Mouse (Mus musculus) limb, embryonic 10.5 days (tissue): Measurements from ENCODE around the gene Tmem211. TPM values are rescaled to one million over a fixed set of nuclear protein-coding genes. Genes with fewer than 3 reads are reported as not detected.

Experiments
- DNase-seq: peaks from one replicate; pipeline ENCODE4 v3.0.0-alpha.2; 2017; ENCODE audit warnings: low spot score
- H3K27ac ChIP-seq: fragments of 300-500 bp; sonication (generic); 2 replicates; pipeline ENCODE4 v1.5.1; 2016; ENCODE audit warnings: mild to moderate bottlenecking
- H3K27me3 ChIP-seq: fragments of 300-500 bp; sonication (generic); 2 replicates; pipeline ENCODE4 v1.6.1; 2016; ENCODE audit warnings: low read depth, mild to moderate bottlenecking; ENCODE audit not compliant: poor library complexity, severe bottlenecking
- H3K36me3 ChIP-seq: fragments of 300-500 bp; sonication (generic); 2 replicates; pipeline ENCODE4 v1.6.1; 2016; ENCODE audit warnings: mild to moderate bottlenecking, moderate library complexity
- H3K4me1 ChIP-seq: fragments of 300-500 bp; sonication (generic); 2 replicates; pipeline ENCODE4 v1.6.1; 2016
- H3K4me3 ChIP-seq: fragments of 300-500 bp; sonication (generic); 2 replicates; pipeline ENCODE4 v1.5.1; 2016; ENCODE audit warnings: mild to moderate bottlenecking, moderate library complexity
- H3K9me3 ChIP-seq: fragments of 300-500 bp; sonication (generic); replicated peaks from 2 replicates; pipeline ENCODE4 v1.6.1; 2016; ENCODE audit warnings: mild to moderate bottlenecking
- WGBS: fragments of 180-500 bp; shearing (Covaris S2); methylation state at CpG from one replicate; pipeline ENCODE4 v1.1.7; 2016; 5-methylcytosine and 5-hydroxymethylcytosine counted together
- polyA plus RNA-seq: library from polyadenylated mRNA; unstranded; fragments of >200 nt; fragmentation: Nextera tagmentation; extraction: Ambion mirVana; gene quantifications from 2 replicates; pipeline ENCODE4 v1.2.1, GENCODE M21; 2016

Tmem211 gene
- polyA plus RNA-seq, 1 experiment from 2014 or later: not detected

- no peak overlapping the region for H3K27ac ChIP-seq
- no peak overlapping the region for H3K4me3 ChIP-seq
- no peaks in the 10 kb centered on the region for H3K9me3 ChIP-seq
- H3K27me3 ChIP-seq: peaks cover 23% of the 10 kb centered on the region
- H3K36me3 ChIP-seq: no peaks in the 10 kb centered on the region
- DNase-seq: no peak
- H3K4me1 ChIP-seq: peaks cover 22% of the 10 kb centered on the region
- 76% methylated on average over 14 of the region's 14 CpGs for WGBS
Measured at GRCm38 (mm10) chr5:113216328-113216960, 10.3 kb upstream of the Tmem211 start.

GRCm38 (mm10) chr5:113217076-113217475 is 9.6 kb upstream of the Tmem211 start:
- DNase-seq: no peak
- peaks cover 22% of the 10 kb centered on the region for H3K4me1 ChIP-seq
- no peaks in the 10 kb centered on the region for H3K9me3 ChIP-seq
- no peaks in the 10 kb centered on the region for H3K36me3 ChIP-seq
- WGBS: 79% methylated on average over 12 of the region's 12 CpGs
- no peak overlapping the region for H3K4me3 ChIP-seq
- H3K27me3 ChIP-seq: peaks cover 23% of the 10 kb centered on the region
- no peak overlapping the region for H3K27ac ChIP-seq

- no peaks in the 10 kb centered on the region for H3K36me3 ChIP-seq
- no peak overlapping the region for H3K27ac ChIP-seq
- whole genome bisulfite sequencing: 70% methylated on average over 17 of the region's 17 CpGs
- no peak overlapping the region for H3K4me3 ChIP-seq
- peaks cover 22% of the 10 kb centered on the region for H3K4me1 ChIP-seq
- H3K27me3 ChIP-seq: peaks cover 23% of the 10 kb centered on the region
- H3K9me3 ChIP-seq: no peaks in the 10 kb centered on the region
- no peak for DNase-seq
Measured at GRCm38 (mm10) chr5:113218617-113219235, 8.0 kb upstream of the Tmem211 start.

GRCm38 (mm10) chr5:113219450-113219849 is 7.3 kb upstream of the Tmem211 start:
- 78% methylated on average over 6 of the region's 6 CpGs for WGBS
- peaks cover 23% of the 10 kb centered on the region for H3K27me3 ChIP-seq
- peaks cover 22% of the 10 kb centered on the region for H3K4me1 ChIP-seq
- no peaks in the 10 kb centered on the region for H3K9me3 ChIP-seq
- DNase-seq: no peak
- H3K27ac ChIP-seq: no peak overlapping the region
- H3K4me3 ChIP-seq: no peak overlapping the region
- H3K36me3 ChIP-seq: no peaks in the 10 kb centered on the region

- Histone ChIP-seq H3K4me3 (no peak overlapping the region), H3K27me3 (peaks cover 23% of the 10 kb centered on the region), H3K4me1 (peaks cover 24% of the 10 kb centered on the region), H3K9me3 (no peaks in the 10 kb centered on the region), H3K27ac (no peak overlapping the region), H3K36me3 (no peaks in the 10 kb centered on the region)
- WGBS: 60% methylated on average over 7 of the region's 7 CpGs
- no peak for DNase-seq
Measured at GRCm38 (mm10) chr5:113219876-113220275, 6.8 kb upstream of the Tmem211 start.

GRCm38 (mm10) chr5:113220383-113221146 is 6.1 kb upstream of the Tmem211 start:
- H3K4me3 ChIP-seq: peak overlapping the region; percentile 68
- H3K27ac ChIP-seq: peak overlapping the region; percentile 78
- H3K36me3 ChIP-seq: no peaks in the 10 kb centered on the region
- DNase-seq: peak; percentile 53
- H3K27me3 ChIP-seq: peaks cover 23% of the 10 kb centered on the region
- H3K9me3 ChIP-seq: no peaks in the 10 kb centered on the region
- 2% methylated on average over 64 of the region's 64 CpGs for WGBS
- peaks cover 31% of the 10 kb centered on the region for H3K4me1 ChIP-seq

GRCm38 (mm10) chr5:113221147-113221865 is 5.4 kb upstream of the Tmem211 start, which contains the start of gene 2900026A02Rik:
2900026A02Rik (minus strand) TSS chr5:113221236.
- Histone ChIP-seq H3K9me3 (no peaks in the 10 kb centered on the region), H3K4me1 (peaks cover 38% of the 10 kb centered on the region), H3K27me3 (peaks cover 23% of the 10 kb centered on the region), H3K27ac (peak within 1 kb of the TSS; percentile 78), H3K36me3 (no peaks in the 10 kb centered on the region), H3K4me3 (peak within 1 kb of the TSS; percentile 68)
- 10% methylated on average over 53 of the region's 62 CpGs for WGBS
- DNase-seq: peak; percentile 81

- Histone ChIP-seq H3K36me3 (no peaks in the 10 kb centered on the region), H3K4me1 (peaks cover 40% of the 10 kb centered on the region), H3K27ac (no peak overlapping the region), H3K9me3 (no peaks in the 10 kb centered on the region), H3K27me3 (peaks cover 21% of the 10 kb centered on the region), H3K4me3 (no peak overlapping the region)
- DNase-seq: no peak
- 55% methylated on average over 4 of the region's 4 CpGs for WGBS
Measured at GRCm38 (mm10) chr5:113223888-113224287, 2.8 kb upstream of the Tmem211 start.

GRCm38 (mm10) chr5:113225271-113225670 is 1.4 kb upstream of the Tmem211 start:
- 18% methylated on average over 10 of the region's 10 CpGs for WGBS
- no peaks in the 10 kb centered on the region for H3K9me3 ChIP-seq
- H3K27ac ChIP-seq: peak overlapping the region; percentile 75; the same call in 1 of the 2 replicates
- no peaks in the 10 kb centered on the region for H3K36me3 ChIP-seq
- H3K4me1 ChIP-seq: peaks cover 31% of the 10 kb centered on the region
- peaks cover 7% of the 10 kb centered on the region for H3K27me3 ChIP-seq
- H3K4me3 ChIP-seq: no peak overlapping the region
- peak; percentile 52 for DNase-seq

- Histone ChIP-seq H3K27ac (peak overlapping the region; percentile 80), H3K27me3 (peaks cover 1% of the 10 kb centered on the region), H3K9me3 (no peaks in the 10 kb centered on the region), H3K4me1 (peaks cover 25% of the 10 kb centered on the region), H3K36me3 (no peaks in the 10 kb centered on the region), H3K4me3 (peak overlapping the region; percentile 39)
- no peak for DNase-seq
- WGBS: 18% methylated on average over 25 of the region's 25 CpGs
Measured at GRCm38 (mm10) chr5:113225686-113226435, 848 bp upstream of the Tmem211 start.

GRCm38 (mm10) chr5:113230196-113230595 is 3.5 kb downstream of the Tmem211 start:
- peaks cover 21% of the 10 kb centered on the region for H3K4me1 ChIP-seq
- no peak overlapping the region for H3K27ac ChIP-seq
- no peak overlapping the region for H3K4me3 ChIP-seq
- no peaks in the 10 kb centered on the region for H3K27me3 ChIP-seq
- H3K9me3 ChIP-seq: no peaks in the 10 kb centered on the region
- DNase-seq: no peak
- 81% methylated on average over 5 of the region's 5 CpGs for WGBS
- H3K36me3 ChIP-seq: no peaks in the 10 kb centered on the region
